Mouse (Mus musculus) CD8-positive naive resting alpha-beta T cell, adult 2 months (primary cell): ENCODE results near the gene Ptprm.

Experiments
- DNase-seq, 2 experiments: peaks; one replicate each; pipeline ENCODE4 v3.0.0; 2022; ENCODE audit warnings: low read depth in 2 of 2, low spot score in 2 of 2

Ptprm gene

GRCm38 (mm10) chr17:67287501-67287900 lies 66.8 kb downstream of the Ptprm start:
- DNase-seq: no peak

- DNase-seq: no peak
These were observed 72.6 kb downstream of the Ptprm start for GRCm38 (mm10) chr17:67281640-67282170.

- no peak for DNase-seq
These were observed 76.9 kb downstream of the Ptprm start for GRCm38 (mm10) chr17:67277124-67277910.

DNA sequence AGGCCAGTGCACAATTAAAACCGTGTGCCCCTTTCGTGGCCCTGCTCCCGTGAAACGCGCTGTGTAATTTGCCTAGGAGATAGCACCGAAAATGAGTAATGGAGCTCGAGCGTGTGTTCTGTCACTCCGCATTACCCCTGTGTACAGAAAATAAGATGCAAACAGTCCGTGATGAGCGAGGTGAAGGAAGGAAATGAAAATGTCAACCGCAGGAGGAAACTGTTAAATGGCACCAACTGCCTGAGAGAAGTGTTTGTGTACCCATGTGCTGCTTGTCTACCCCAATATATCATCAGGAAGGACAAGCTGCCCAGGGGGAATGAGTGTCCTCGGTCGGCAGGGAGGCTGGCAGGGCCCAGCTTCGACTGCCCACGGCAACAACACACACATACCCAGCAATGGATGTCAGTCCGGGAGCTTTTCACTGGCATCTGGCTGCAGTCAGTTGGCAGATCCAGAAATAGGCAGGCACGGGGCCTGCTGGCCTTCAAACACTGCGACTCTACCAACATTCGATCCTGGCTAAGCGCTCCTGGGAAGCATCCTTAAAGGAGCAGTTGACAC lies 79.6 kb downstream of the Ptprm start:
- no peak for DNase-seq

DNA sequence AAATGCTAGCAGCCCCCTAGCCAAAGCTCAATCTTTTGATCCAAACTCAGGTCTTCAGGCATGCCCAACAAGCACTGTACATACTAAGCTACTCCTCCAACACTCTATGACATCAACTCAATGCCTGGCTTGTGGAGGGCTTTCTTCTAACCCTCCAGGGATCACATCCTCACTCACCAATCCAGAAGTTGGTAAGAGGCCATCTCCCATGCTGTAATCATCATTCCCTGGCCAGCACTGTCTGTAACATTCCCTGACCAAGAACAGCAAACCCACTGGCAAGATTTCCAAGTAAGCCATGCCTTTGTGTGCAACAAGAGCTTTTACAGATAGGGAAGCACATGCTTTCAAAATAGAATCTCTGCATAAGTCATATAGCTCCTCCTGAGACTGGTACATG lies 81.3 kb downstream of the Ptprm start:
- DNase-seq: no peak

DNA sequence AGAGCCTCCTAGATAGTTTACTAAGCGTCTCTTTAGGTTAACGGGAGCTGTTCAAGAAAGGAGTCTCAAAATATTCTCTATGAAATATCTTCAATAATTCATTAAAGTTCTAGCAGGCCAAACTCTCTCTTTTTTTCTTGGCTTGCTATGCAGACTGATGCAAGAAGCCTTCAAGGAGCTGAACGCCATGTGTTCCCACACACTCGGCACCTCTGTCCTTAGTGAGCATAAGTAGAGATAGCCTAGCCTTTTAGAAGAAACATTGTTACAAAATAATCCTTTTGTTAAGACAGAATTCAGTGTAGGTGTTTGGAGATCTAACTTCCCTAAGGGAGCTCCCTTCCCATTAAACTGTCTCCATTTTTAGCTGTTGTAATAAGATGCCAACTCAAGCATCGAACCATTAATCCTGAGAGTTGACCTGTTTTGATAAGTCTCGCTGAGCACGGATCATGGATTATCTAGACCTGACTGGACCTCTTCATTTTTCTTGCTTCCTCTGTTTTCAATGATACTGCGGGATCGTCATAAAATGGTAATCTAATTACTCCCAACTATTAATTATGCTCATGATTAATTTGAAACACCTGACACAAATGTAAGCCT lies 85.7 kb downstream of the Ptprm start:
- no peak for DNase-seq

DNA sequence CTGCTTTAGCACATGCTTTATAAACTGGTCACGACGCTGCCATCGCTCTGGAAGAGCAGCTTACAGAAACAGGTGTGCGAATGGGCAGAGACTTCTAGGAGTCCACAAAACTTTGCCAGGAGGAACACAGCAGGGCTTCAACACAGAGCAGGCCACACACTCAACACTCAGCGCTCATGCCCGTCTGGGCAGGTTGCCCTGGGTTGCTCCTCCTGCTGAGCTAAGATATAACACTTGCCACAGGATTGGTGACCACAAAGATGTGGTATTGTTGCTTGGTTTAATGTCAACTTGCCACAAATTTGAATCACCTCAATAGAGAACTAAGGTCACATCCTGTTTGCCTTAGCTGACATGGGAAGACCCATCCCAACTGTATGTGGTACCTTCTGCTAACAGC lies 88.0 kb downstream of the Ptprm start:
- no peak for DNase-seq

- DNase-seq: no peak
These were observed 88.7 kb downstream of the Ptprm start for GRCm38 (mm10) chr17:67265520-67265919.

DNA sequence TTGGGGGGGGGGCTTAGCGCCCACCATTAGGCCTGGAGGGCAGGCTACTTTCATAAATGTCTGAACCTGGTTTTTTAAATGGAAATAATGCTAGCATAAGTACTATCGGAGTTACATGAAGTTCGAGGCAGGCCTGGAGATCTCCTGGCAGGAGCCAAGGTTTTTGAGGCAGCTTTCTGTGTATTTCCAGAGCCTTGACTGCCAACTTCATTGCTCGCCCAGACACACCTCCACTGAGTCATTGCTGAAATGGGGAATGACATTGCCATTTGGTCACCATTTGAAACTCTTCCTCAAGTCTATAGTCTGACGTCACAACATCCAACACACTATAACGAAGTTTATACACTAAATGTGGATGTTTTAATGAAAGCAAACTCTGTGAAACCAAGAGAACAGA lies 89.5 kb downstream of the Ptprm start:
- DNase-seq: no peak

DNA sequence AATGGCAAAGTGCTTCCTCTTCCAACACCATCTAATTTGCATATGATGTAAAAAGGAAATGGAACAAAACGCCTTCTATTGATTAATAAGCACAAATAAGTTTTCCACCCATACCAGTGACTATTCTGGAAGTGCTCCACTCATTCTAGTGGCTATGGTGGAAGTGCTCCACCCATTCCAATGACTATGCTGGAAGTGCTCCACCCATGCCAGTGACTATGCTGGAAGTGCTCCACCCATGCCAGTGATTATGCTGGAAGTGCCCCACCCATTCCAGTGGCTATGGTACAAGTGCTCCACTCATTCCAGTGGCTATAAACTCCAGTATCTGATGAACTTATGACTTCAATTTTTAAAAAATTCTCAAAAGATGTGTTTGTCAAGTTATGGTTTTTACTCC lies 91.2 kb downstream of the Ptprm start:
- DNase-seq: no peak

DNA sequence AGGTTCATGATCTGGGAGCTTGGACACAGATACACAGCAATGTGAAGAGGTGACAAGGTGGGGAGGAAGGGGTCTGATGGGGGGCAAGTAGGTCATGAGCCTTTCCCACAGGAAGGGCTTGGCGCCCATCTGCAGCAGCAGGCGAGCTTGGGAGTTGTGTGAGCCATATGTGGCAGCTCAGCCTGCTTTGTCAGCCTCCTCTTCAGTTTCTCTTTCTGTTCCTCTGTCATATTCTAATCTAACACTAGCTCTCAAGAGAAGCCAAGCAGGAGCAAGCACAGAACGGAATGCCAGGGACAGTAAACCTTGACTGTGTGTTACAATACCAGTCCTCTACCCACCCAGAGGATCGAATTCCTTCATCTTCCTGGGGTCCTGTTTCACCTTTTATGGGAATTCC lies 94.2 kb downstream of the Ptprm start:
- no peak for DNase-seq

- DNase-seq: no peak
These were observed 96.5 kb downstream of the Ptprm start for GRCm38 (mm10) chr17:67257780-67258179.

GRCm38 (mm10) chr17:67256171-67256570 lies 98.1 kb downstream of the Ptprm start:
- no peak for DNase-seq

DNA sequence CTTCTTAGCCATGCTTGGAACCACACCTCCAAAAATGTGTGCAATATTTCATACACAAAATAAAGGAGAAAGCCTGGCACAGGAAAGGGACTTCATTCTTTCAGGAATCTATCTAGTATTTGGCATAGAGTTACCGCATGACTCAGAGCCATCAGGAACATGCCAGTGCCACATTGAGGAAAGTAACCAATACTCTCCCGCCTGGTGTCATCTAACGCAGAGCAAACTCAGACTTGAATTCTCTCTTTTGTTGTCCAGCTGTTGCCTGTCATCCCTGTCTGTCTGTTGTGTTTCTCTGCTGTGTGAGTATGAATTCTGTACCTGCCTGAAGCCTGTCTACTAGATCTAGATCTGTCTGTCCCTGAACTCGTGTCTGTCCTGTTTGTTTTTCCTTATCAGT lies 100.8 kb downstream of the Ptprm start:
- no peak for DNase-seq

- no peak for DNase-seq
These were observed 101.3 kb downstream of the Ptprm start for GRCm38 (mm10) chr17:67252992-67253391.

DNA sequence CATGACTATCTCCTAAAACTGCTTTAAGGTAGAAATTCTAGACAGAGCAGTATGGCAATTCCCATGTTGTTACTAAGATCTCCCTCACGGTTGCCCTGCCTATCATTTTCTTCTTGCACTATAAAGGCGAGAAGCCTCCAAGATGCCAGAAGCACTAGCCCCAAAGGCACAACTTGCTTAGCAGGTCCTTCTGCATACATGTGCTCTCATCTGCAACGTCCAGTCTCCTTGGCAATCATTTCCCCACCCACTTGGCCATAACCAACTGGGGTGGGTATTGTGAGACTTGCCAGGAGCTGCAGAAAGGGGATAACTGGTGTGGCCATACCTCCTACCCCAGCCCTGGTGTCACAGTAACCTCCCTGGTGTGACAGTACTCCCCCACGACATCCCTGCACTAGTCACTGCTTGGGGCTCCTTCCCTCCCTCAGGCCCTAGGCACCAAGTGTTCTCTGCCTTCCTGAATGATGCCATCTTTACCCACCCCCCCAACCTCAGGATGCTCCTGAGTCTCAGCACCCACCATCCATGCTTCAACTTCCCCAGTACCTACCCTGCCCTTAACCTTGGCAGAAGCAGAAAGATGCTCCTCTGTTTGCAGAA lies 108.9 kb downstream of the Ptprm start:
- DNase-seq: no peak

DNA sequence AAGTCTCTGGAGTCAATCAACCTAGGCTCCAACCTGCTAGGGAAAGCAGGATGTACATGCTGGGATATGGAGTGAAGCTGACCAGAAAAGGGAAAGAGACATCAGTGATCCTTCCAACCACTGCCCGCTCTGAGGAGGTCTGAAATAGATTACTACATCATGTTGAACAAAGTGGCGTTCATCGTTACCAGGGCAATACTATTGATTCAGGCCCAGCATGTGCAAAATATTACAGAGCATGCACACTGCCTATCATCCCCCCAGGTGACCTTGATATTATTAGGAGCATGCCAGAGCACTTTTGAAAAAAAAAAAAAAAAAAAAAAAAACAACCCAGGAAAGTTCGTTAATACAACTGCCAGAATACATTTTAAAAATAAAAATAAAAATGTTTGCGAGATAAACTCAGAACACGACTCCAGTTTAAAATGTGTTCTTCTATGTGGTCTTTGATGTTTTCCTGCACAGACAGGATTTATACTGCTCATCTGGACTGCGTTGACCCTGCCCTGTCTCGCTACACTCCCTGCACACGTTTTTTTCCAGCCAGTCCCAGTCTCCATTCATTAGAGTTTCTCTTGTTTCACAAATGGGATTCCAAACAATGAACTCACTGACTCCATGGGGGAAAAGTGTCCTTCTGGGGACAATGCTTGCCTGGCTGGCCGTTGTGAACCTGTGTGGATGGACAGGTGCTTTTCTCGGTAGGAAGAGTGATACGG lies 111.3 kb downstream of the Ptprm start:
- DNase-seq: no peak

GRCm38 (mm10) chr17:67241951-67242773 lies 112.1 kb downstream of the Ptprm start:
- DNase-seq: no peak

DNA sequence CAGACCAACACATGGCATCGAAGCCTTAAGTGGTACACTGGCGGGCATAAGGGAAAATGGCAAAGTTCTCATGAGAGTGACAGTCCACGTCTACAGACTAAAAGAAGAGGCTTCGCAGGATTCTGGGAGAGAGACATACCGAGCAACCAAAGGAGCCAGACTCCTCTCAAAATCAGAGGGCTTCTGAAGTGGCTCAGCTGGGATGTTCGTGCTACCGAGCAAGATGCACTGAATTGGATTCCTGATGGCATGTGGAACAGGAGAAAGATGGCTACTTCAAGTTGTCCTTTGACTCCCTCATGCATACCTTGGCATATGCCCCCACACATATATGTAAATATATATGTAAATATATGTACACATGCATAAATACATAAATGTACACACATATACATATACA lies 115.4 kb downstream of the Ptprm start:
- DNase-seq: no peak

DNA sequence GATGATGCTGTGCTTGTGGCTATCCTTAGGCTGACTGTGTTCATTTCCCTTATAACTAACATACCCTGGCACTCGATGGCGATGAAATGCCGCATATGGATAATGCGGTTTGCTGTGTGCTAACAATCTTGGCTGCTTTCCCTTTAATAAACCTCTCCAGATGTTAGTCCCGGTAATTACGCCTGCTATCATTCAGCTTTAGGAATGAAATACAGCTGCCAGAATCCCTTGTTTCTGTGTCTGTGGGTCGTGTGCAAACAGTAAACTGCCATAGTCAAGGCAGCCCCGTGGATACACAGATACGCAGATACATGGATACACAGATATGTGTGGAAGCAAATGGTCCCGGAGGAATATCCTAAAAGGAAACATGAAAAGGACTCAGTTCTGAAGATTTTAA lies 116.8 kb downstream of the Ptprm start:
- no peak for DNase-seq
